Mouse (Mus musculus) testis, adult 2 months (tissue): ENCODE results near the gene Ralgps1.

Experiments
- CTCF ChIP-seq: fragments of 200-500 bp; IDR thresholded peaks from 2 replicates; pipeline ENCODE4 v1.5.1; 2012; ENCODE audit warnings: low read depth, mild to moderate bottlenecking, inconsistent platforms, low read length, moderate library complexity; ENCODE audit not compliant: control insufficient read depth, insufficient read depth, insufficient replicate concordance
- POLR2A ChIP-seq: fragments of 200-500 bp; IDR thresholded peaks from 2 replicates; pipeline ENCODE4 v1.6.1; 2012; ENCODE audit warnings: low read depth, mild to moderate bottlenecking, inconsistent platforms, low read length, moderate library complexity; ENCODE audit not compliant: control insufficient read depth

DNA sequence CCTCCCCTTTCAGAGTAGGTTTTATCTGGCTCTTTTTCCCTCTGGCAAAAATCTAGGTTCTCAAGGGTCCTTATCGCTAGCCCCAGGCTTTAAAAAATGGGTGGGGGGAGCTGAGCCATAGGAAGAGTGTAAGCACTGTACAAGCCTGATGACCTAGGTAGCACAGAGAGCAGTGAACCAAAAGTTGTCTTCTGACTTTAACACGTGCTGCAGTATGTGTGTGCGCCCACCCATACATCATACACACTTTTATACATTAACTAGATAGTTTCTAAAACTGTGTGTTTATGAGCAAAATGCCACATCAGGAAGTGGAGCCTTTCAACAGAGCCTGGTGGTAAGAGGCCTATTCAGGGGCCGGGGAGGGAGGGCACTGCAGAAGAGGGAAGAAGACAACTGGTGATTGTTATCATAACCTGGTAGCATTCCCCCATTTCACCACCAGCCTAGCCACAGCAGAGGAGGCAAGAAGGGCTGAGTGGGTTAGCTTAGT lies 32.3 kb upstream of the Ralgps1 start:
- TF ChIP-seq CTCF = no peak
- TF ChIP-seq POLR2A = no peak
